Mouse (Mus musculus): Measurements from ENCODE around the gene Nrf1. TPM values are rescaled to one million over a fixed set of nuclear protein-coding genes. Genes with fewer than 3 reads are reported as not detected.

The Nrf1 gene
- polyA plus RNA-seq, 1 experiment = 2.9 TPM

GRCm38 (mm10) chr6:30126060-30126459 is 78.3 kb downstream of the Nrf1 start:
- Histone ChIP-seq H3K27me3 (ENCODE audit: control insufficient read depth) (no peaks in the 10 kb centered on the region), H3K36me3 (ENCODE audit: control insufficient read depth) (peaks cover 87% of the 10 kb centered on the region), H3K9me3 (ENCODE audit: control insufficient read depth, low read length) (no peaks in the 10 kb centered on the region), H3K4me3 (replicated peaks) (no peak overlapping the region), H3K4me1 (ENCODE audit: control insufficient read depth) (peaks cover 14% of the 10 kb centered on the region)
- no peak for TF ChIP-seq TAL1 (IDR thresholded peaks at IDR 0.05; ENCODE audit: low read length)
- TF ChIP-seq GATA1 (IDR thresholded peaks at IDR 0.05; ENCODE audit: low read length) = no peak

DNA sequence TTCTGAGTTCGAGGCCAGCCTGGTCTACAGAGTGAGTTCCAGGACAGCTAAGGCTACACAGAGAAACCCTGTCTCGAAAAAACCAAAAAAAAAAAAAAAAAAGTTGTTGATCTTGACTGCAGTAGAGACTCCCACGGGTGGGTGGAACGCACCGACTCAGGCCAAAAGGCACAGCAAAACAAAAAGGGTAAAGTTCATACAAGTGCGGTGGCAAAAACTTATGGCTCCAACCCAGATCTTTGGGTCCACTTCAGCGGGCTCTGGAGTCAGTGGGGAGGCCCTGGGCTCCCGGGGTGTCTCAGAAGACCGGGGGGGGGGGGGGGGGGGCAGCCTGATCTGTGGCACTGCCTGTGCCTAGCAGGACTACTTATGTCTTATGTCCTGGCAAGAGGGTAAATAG is 79.0 kb downstream of the Nrf1 start:
- peaks cover 17% of the 10 kb centered on the region for H3K4me1 ChIP-seq (ENCODE audit: control insufficient read depth)
- H3K4me3 ChIP-seq (replicated peaks) = no peak overlapping the region
- no peaks in the 10 kb centered on the region for H3K27me3 ChIP-seq (ENCODE audit: control insufficient read depth)
- no peaks in the 10 kb centered on the region for H3K9me3 ChIP-seq (ENCODE audit: control insufficient read depth, low read length)
- peaks cover 85% of the 10 kb centered on the region for H3K36me3 ChIP-seq (ENCODE audit: control insufficient read depth)
- no peak for TF ChIP-seq TAL1 (IDR thresholded peaks at IDR 0.05; ENCODE audit: low read length)
- no peak for TF ChIP-seq GATA1 (IDR thresholded peaks at IDR 0.05; ENCODE audit: low read length)

DNA sequence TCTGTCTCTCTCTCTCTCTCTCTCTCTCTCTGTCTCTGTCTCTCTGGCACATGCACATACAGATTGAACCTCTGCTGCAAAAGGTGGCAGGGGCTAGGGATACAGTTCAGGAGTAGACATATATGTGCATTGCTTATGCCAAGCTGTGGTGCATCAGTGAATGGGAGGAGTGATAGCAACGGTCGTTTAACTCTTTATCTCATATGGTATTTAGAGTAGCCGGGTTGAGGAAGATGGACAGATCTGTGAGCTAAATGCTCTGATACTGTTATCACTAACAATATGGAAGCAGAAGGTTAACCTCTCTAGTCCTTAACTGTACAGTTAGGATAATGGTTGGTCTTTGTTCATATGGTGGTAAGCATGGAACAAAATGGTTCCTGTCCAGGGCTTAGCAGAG is 84.6 kb downstream of the Nrf1 start:
- H3K4me3 ChIP-seq (replicated peaks) = no peak overlapping the region
- H3K9me3 ChIP-seq (ENCODE audit: control insufficient read depth, low read length) = no peaks in the 10 kb centered on the region
- H3K4me1 ChIP-seq (ENCODE audit: control insufficient read depth) = peaks cover 30% of the 10 kb centered on the region
- no peaks in the 10 kb centered on the region for H3K27me3 ChIP-seq (ENCODE audit: control insufficient read depth)
- no peak for TF ChIP-seq GATA1 (IDR thresholded peaks at IDR 0.05; ENCODE audit: low read length)
- H3K36me3 ChIP-seq (ENCODE audit: control insufficient read depth) = peaks cover 94% of the 10 kb centered on the region

DNA sequence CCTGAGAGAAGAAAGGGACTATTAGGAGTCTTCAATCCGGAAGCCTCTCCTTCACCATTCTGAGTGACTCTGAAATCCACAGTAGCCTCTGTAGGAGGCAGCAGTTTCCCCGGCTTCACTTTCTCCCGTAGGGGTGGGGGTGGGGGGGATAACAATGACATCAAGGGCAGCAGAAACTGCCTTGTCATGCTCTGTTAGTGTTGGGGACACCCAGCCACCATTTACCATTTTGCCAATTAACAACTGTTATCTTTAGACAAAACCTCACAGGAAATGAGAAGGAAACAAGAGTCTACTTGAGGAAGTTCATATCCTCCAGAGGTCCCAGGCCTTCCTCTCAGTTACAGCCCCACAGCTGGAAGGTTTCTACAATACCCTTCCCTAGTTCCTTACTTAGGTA is 87.8 kb downstream of the Nrf1 start:
- H3K27me3 ChIP-seq (ENCODE audit: control insufficient read depth) = no peaks in the 10 kb centered on the region
- no peaks in the 10 kb centered on the region for H3K9me3 ChIP-seq (ENCODE audit: control insufficient read depth, low read length)
- TF ChIP-seq TAL1 (IDR thresholded peaks at IDR 0.05; ENCODE audit: low read length) (no peak), GATA1 (IDR thresholded peaks at IDR 0.05; ENCODE audit: low read length) (no peak)
- H3K4me3 ChIP-seq (replicated peaks) = no peak overlapping the region
- H3K36me3 ChIP-seq (ENCODE audit: control insufficient read depth) = peaks cover 92% of the 10 kb centered on the region
- peaks cover 28% of the 10 kb centered on the region for H3K4me1 ChIP-seq (ENCODE audit: control insufficient read depth)

DNA sequence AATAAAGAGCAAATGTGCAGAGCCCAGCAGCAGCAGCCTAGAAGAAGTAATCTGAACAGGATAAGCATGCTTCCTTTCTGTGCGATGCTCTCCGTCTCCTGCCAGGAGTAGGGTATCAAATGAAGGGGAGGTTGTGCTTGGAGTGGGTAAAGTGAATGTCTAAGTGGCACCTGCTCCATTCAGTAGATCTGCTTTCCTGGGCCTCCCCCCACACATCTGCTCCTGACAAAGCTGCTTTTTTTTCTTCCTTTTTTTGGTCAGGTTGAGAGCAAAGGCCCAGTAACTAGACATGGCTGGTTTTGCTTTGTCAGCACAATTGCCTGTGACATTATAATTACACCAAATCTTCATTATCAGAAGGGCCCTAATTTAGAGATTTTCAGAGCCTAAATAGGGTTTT is 89.4 kb downstream of the Nrf1 start:
- TF ChIP-seq TAL1 (IDR thresholded peaks at IDR 0.05; ENCODE audit: low read length) = no peak
- TF ChIP-seq GATA1 (IDR thresholded peaks at IDR 0.05; ENCODE audit: low read length) = no peak
- Histone ChIP-seq H3K4me1 (ENCODE audit: control insufficient read depth) (peaks cover 24% of the 10 kb centered on the region), H3K36me3 (ENCODE audit: control insufficient read depth) (peaks cover 95% of the 10 kb centered on the region), H3K4me3 (replicated peaks) (no peak overlapping the region), H3K9me3 (ENCODE audit: control insufficient read depth, low read length) (no peaks in the 10 kb centered on the region), H3K27me3 (ENCODE audit: control insufficient read depth) (no peaks in the 10 kb centered on the region)

- Histone ChIP-seq H3K36me3 (ENCODE audit: control insufficient read depth) (peaks cover 95% of the 10 kb centered on the region), H3K9me3 (ENCODE audit: control insufficient read depth, low read length) (no peaks in the 10 kb centered on the region), H3K4me3 (replicated peaks) (no peak overlapping the region), H3K27me3 (ENCODE audit: control insufficient read depth) (no peaks in the 10 kb centered on the region), H3K4me1 (ENCODE audit: control insufficient read depth) (peaks cover 39% of the 10 kb centered on the region)
- TF ChIP-seq TAL1 (IDR thresholded peaks at IDR 0.05; ENCODE audit: low read length) = no peak
- TF ChIP-seq GATA1 (IDR thresholded peaks at IDR 0.05; ENCODE audit: low read length) = no peak
Measured at GRCm38 (mm10) chr6:30139329-30140045, 91.7 kb downstream of the Nrf1 start.

DNA sequence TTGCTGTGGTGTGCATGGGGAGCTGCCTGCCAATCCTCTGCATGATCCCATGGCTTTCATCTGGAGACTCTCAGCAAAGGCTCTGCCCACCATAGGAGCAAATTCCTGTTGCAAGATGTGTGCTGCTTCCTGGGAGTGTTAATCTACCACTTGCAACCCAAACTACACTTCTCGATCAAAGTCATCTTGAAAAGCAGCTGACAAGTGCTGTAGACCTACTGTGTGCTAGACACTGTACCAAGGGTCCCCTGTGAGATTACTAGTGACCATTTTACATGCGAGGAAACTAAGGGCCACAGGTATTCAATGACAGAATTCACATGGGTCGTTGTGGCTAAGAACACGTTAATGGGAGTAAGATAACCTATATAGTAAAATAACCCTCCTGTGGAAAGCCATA is 95.5 kb downstream of the Nrf1 start:
- Histone ChIP-seq H3K27me3 (ENCODE audit: control insufficient read depth) (no peaks in the 10 kb centered on the region), H3K36me3 (ENCODE audit: control insufficient read depth) (peaks cover 92% of the 10 kb centered on the region)
- TF ChIP-seq GATA1 (IDR thresholded peaks at IDR 0.05; ENCODE audit: low read length) (no peak), TAL1 (IDR thresholded peaks at IDR 0.05; ENCODE audit: low read length) (no peak)

DNA sequence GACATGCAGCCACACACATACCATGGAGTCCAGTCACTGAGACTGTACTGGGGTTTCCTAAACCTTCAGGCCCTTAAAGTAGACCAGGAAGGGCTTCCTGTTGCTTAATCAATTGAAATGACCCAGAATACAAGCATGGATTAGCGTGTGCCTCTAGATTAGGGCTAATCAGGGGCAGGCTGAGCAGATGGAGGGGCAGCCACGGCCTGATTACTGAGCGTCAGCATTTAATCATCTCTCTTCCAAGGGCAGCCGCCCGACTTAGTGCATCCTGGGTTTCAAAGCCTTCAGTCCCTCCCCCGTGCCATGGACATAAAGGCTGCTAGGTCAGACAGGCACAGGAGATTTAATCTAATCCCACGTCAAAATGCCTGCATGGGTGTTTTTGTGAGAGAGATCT is 99.3 kb downstream of the Nrf1 start:
- Histone ChIP-seq H3K36me3 (ENCODE audit: control insufficient read depth) (peaks cover 90% of the 10 kb centered on the region), H3K27me3 (ENCODE audit: control insufficient read depth) (no peaks in the 10 kb centered on the region), H3K4me1 (ENCODE audit: control insufficient read depth) (peaks cover 69% of the 10 kb centered on the region), H3K9me3 (ENCODE audit: control insufficient read depth, low read length) (no peaks in the 10 kb centered on the region), H3K4me3 (replicated peaks) (peak overlapping the region; percentile 45)
- peak; percentile 100 for TF ChIP-seq GATA1 (IDR thresholded peaks at IDR 0.05; ENCODE audit: low read length)
- TF ChIP-seq TAL1 (IDR thresholded peaks at IDR 0.05; ENCODE audit: low read length) = peak; percentile 95

More for the DNA sequence above, 95.5 kb downstream of the Nrf1 start:
- no peaks in the 10 kb centered on the region for H3K9me3 ChIP-seq (ENCODE audit: control insufficient read depth, low read length)
- H3K4me1 ChIP-seq (ENCODE audit: control insufficient read depth) = peaks cover 56% of the 10 kb centered on the region
- no peak overlapping the region for H3K4me3 ChIP-seq (replicated peaks)

DNA sequence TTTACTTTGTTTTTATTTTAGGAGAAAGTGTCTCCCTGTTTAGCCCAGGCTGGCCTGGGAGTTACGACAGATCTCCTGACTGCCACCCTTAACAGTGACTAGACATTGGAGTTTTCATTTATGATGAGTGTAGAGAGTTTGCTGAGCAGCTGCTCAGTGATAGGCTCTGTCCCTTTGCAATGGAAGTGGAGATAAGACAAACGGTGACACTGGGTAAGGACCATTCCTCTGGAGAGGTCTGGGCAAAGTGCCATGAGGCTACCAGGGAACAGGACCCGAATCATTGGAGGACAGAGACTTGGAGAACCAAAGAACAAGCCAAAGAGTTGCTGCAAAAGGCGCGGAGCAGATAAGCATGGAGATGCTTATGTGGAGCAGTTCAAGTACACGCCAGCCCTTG is 100.0 kb downstream of the Nrf1 start:
- peaks cover 90% of the 10 kb centered on the region for H3K36me3 ChIP-seq (ENCODE audit: control insufficient read depth)
- TF ChIP-seq GATA1 (IDR thresholded peaks at IDR 0.05; ENCODE audit: low read length) (no peak; the same call in 1 of the 2 replicates), TAL1 (IDR thresholded peaks at IDR 0.05; ENCODE audit: low read length) (no peak)
- no peaks in the 10 kb centered on the region for H3K9me3 ChIP-seq (ENCODE audit: control insufficient read depth, low read length)
- H3K4me1 ChIP-seq (ENCODE audit: control insufficient read depth) = peaks cover 64% of the 10 kb centered on the region
- H3K4me3 ChIP-seq (replicated peaks) = peak overlapping the region; percentile 45
- no peaks in the 10 kb centered on the region for H3K27me3 ChIP-seq (ENCODE audit: control insufficient read depth)

GRCm38 (mm10) chr6:30150471-30150870 is 102.7 kb downstream of the Nrf1 start:
- Histone ChIP-seq H3K9me3 (ENCODE audit: control insufficient read depth, low read length) (no peaks in the 10 kb centered on the region), H3K36me3 (ENCODE audit: control insufficient read depth) (peaks cover 86% of the 10 kb centered on the region), H3K27me3 (ENCODE audit: control insufficient read depth) (no peaks in the 10 kb centered on the region), H3K4me3 (replicated peaks) (no peak overlapping the region), H3K4me1 (ENCODE audit: control insufficient read depth) (peaks cover 42% of the 10 kb centered on the region)
- TF ChIP-seq TAL1 (IDR thresholded peaks at IDR 0.05; ENCODE audit: low read length) (no peak), GATA1 (IDR thresholded peaks at IDR 0.05; ENCODE audit: low read length) (no peak)

Measured in erythroblast, embryonic 14.5 days (primary cell).